Mouse (Mus musculus): ENCODE data around the gene Lrch1. TPM values are rescaled to one million over a fixed set of nuclear protein-coding genes. Genes with fewer than 3 reads are reported as not detected.

The Lrch1 gene
- total and polyA plus RNA-seq, 3 experiments: 7.5 to 17.1 (median 14.8) TPM

GRCm38 (mm10) chr14:74871220-74871619 lies 76.5 kb downstream of the Lrch1 start:
- peaks cover 32% of the 10 kb centered on the region for H3K4me1 ChIP-seq (ENCODE audit: control insufficient read depth, insufficient read depth, low read length)
- TF ChIP-seq CTCF (IDR thresholded peaks at IDR 0.05) (no peak), POLR2A (IDR thresholded peaks at IDR 0.05; ENCODE audit: insufficient read depth, low read depth, low read length) (no peak), EP300 (IDR thresholded peaks at IDR 0.05; ENCODE audit: insufficient read depth, low read depth, low read length) (no peak)
- H3K9ac ChIP-seq (ENCODE audit: low read depth, low read length): no peak overlapping the region
- H3K27me3 ChIP-seq (ENCODE audit: control insufficient read depth, insufficient read depth, low read length): no peaks in the 10 kb centered on the region
- intact Hi-C loops (cut with DNase I): no loop called here
- DNase-seq: peak in 1 of 2 experiments; percentile 48
- peaks cover 7% of the 10 kb centered on the region for H3K79me2 ChIP-seq (replicated peaks; ENCODE audit: control insufficient read depth, insufficient read depth, low read length)
- peak overlapping the region; percentile 54; the same call in 1 of the 2 replicates for H3K27ac ChIP-seq
- WGBS: 33% methylated on average over 4 of the region's 4 CpGs
- no peak overlapping the region for H3K4me3 ChIP-seq
- H3K36me3 ChIP-seq (ENCODE audit: control insufficient read depth, insufficient read depth, low read length): peaks cover 13% of the 10 kb centered on the region

- 65% methylated on average over 4 of the region's 4 CpGs for WGBS
- peaks cover 34% of the 10 kb centered on the region for H3K4me1 ChIP-seq (ENCODE audit: control insufficient read depth, insufficient read depth, low read length)
- intact Hi-C loops (cut with DNase I): loop anchor here (5.0 kb wide), 2 partner anchors 33 to 78 kb away; partner anchors contain the start of gene Lrch1
- H3K9ac ChIP-seq (ENCODE audit: low read depth, low read length): no peak overlapping the region
- no peaks in the 10 kb centered on the region for H3K27me3 ChIP-seq (ENCODE audit: control insufficient read depth, insufficient read depth, low read length)
- H3K79me2 ChIP-seq (replicated peaks; ENCODE audit: control insufficient read depth, insufficient read depth, low read length): peaks cover 5% of the 10 kb centered on the region
- TF ChIP-seq CTCF (IDR thresholded peaks at IDR 0.05) (no peak), EP300 (IDR thresholded peaks at IDR 0.05; ENCODE audit: insufficient read depth, low read depth, low read length) (no peak), POLR2A (IDR thresholded peaks at IDR 0.05; ENCODE audit: insufficient read depth, low read depth, low read length) (no peak)
- H3K4me3 ChIP-seq: no peak overlapping the region
- H3K36me3 ChIP-seq (ENCODE audit: control insufficient read depth, insufficient read depth, low read length): peaks cover 21% of the 10 kb centered on the region
- H3K27ac ChIP-seq: no peak overlapping the region
- no peak for DNase-seq
Measured at GRCm38 (mm10) chr14:74868902-74869230, 78.8 kb downstream of the Lrch1 start.

- Histone ChIP-seq H3K27me3 (ENCODE audit: control insufficient read depth, insufficient read depth, low read length) (no peaks in the 10 kb centered on the region), H3K4me1 (ENCODE audit: control insufficient read depth, insufficient read depth, low read length) (peaks cover 33% of the 10 kb centered on the region), H3K4me3 (no peak overlapping the region), H3K36me3 (ENCODE audit: control insufficient read depth, insufficient read depth, low read length) (peaks cover 21% of the 10 kb centered on the region), H3K79me2 (replicated peaks; ENCODE audit: control insufficient read depth, insufficient read depth, low read length) (peaks cover 5% of the 10 kb centered on the region), H3K27ac (peak overlapping the region; percentile 44), H3K9ac (ENCODE audit: low read depth, low read length) (peak overlapping the region; percentile 19; the same call in 1 of the 2 replicates)
- DNase-seq: no peak
- WGBS: 48% methylated on average over 2 of the region's 2 CpGs
- TF ChIP-seq CTCF (IDR thresholded peaks at IDR 0.05): no peak
- TF ChIP-seq EP300 (IDR thresholded peaks at IDR 0.05; ENCODE audit: insufficient read depth, low read depth, low read length): no peak
- TF ChIP-seq POLR2A (IDR thresholded peaks at IDR 0.05; ENCODE audit: insufficient read depth, low read depth, low read length): no peak
- intact Hi-C loops (cut with DNase I): loop anchor here (5.0 kb wide), 2 partner anchors 34 to 79 kb away; partner anchors contain the start of gene Lrch1
Measured at GRCm38 (mm10) chr14:74868188-74868901, 79.3 kb downstream of the Lrch1 start.

- WGBS: 15% methylated on average over 20 of the region's 20 CpGs
- peak; percentile 39 to 47 for DNase-seq
- H3K4me1 ChIP-seq (ENCODE audit: control insufficient read depth, insufficient read depth, low read length): peaks cover 30% of the 10 kb centered on the region
- no peak for TF ChIP-seq EP300 (IDR thresholded peaks at IDR 0.05; ENCODE audit: insufficient read depth, low read depth, low read length)
- TF ChIP-seq CTCF (IDR thresholded peaks at IDR 0.05): no peak
- TF ChIP-seq POLR2A (IDR thresholded peaks at IDR 0.05; ENCODE audit: insufficient read depth, low read depth, low read length): no peak
- H3K36me3 ChIP-seq (ENCODE audit: control insufficient read depth, insufficient read depth, low read length): peaks cover 21% of the 10 kb centered on the region
- H3K79me2 ChIP-seq (replicated peaks; ENCODE audit: control insufficient read depth, insufficient read depth, low read length): peaks cover 5% of the 10 kb centered on the region
- H3K9ac ChIP-seq (ENCODE audit: low read depth, low read length): peak overlapping the region; percentile 55
- peak overlapping the region; percentile 44 for H3K27ac ChIP-seq
- no peaks in the 10 kb centered on the region for H3K27me3 ChIP-seq (ENCODE audit: control insufficient read depth, insufficient read depth, low read length)
- H3K4me3 ChIP-seq: peak overlapping the region; percentile 20
- intact Hi-C loops (cut with DNase I): loop anchor here (2.0 to 5.0 kb wide), 3 partner anchors 15 to 80 kb away; partner anchors contain the start of gene Lrch1
Measured at GRCm38 (mm10) chr14:74867076-74868042, 80.3 kb downstream of the Lrch1 start.

- Histone ChIP-seq H3K36me3 (ENCODE audit: control insufficient read depth, insufficient read depth, low read length) (peaks cover 21% of the 10 kb centered on the region), H3K4me3 (no peak overlapping the region), H3K4me1 (ENCODE audit: control insufficient read depth, insufficient read depth, low read length) (peaks cover 25% of the 10 kb centered on the region), H3K27ac (0 out of 2 replicates have a peak overlapping the region, but pooled peaks have one; percentile 18), H3K27me3 (ENCODE audit: control insufficient read depth, insufficient read depth, low read length) (no peaks in the 10 kb centered on the region), H3K9ac (ENCODE audit: low read depth, low read length) (no peak overlapping the region), H3K79me2 (replicated peaks; ENCODE audit: control insufficient read depth, insufficient read depth, low read length) (peaks cover 5% of the 10 kb centered on the region)
- intact Hi-C loops (cut with DNase I): loop anchor here (2.0 to 5.0 kb wide), 3 partner anchors 13 to 82 kb away; partner anchors contain the start of gene Lrch1
- 37% methylated on average over 3 of the region's 3 CpGs for WGBS
- no peak for DNase-seq
- TF ChIP-seq EP300 (IDR thresholded peaks at IDR 0.05; ENCODE audit: insufficient read depth, low read depth, low read length) (no peak), CTCF (IDR thresholded peaks at IDR 0.05) (no peak), POLR2A (IDR thresholded peaks at IDR 0.05; ENCODE audit: insufficient read depth, low read depth, low read length) (no peak)
Measured at GRCm38 (mm10) chr14:74865738-74866137, 81.9 kb downstream of the Lrch1 start.
